Mouse (Mus musculus) heart, postnatal 0 days (tissue): ENCODE data around the gene Pla2g2c. TPM values are rescaled to one million over a fixed set of nuclear protein-coding genes. Genes with fewer than 3 reads are reported as not detected.

Source experiments
- ATAC-seq: fragments of 200-750 bp; cut with Nextera tagmentation; 2 replicates; pipeline ENCODE4 v1.8.0; 2017; ENCODE audit warnings: low read depth, moderate number of reproducible peaks, moderate library complexity; ENCODE audit not compliant: insufficient read depth
- DNase-seq: peaks from one replicate; pipeline ENCODE4 v3.0.0-alpha.2; 2016; ENCODE audit warnings: low spot score
- H3K27ac ChIP-seq: fragments of 300-500 bp; sonication (generic); 2 replicates; pipeline ENCODE4 v1.5.1; 2014; ENCODE audit warnings: low read depth, mild to moderate bottlenecking
- H3K27me3 ChIP-seq: fragments of 300-500 bp; sonication (generic); 2 replicates; pipeline ENCODE4 v1.6.1; 2014; ENCODE audit warnings: low read length, mixed read lengths; ENCODE audit not compliant: control insufficient read depth, insufficient read depth
- H3K36me3 ChIP-seq: fragments of 300-500 bp; sonication (generic); replicated peaks from 2 replicates; pipeline ENCODE4 v1.6.1; 2014; ENCODE audit warnings: low read length, mixed read lengths; ENCODE audit not compliant: control insufficient read depth, insufficient read depth
- H3K4me1 ChIP-seq: fragments of 300-500 bp; sonication (generic); 2 replicates; pipeline ENCODE4 v1.6.1; 2014; ENCODE audit warnings: antibody characterized with exemption; ENCODE audit not compliant: control insufficient read depth, insufficient read depth
- H3K4me2 ChIP-seq: fragments of 300-500 bp; sonication (generic); 2 replicates; pipeline ENCODE4 v1.6.1; 2014; ENCODE audit warnings: low read depth, mild to moderate bottlenecking, low read length, moderate library complexity
- H3K4me3 ChIP-seq: fragments of 300-500 bp; sonication (generic); 2 replicates; pipeline ENCODE4 v1.5.1; 2014; ENCODE audit warnings: low read depth, low read length
- H3K9ac ChIP-seq: fragments of 300-500 bp; sonication (generic); replicated peaks from 2 replicates; pipeline ENCODE4 v1.6.1; 2014; ENCODE audit warnings: low read depth, low read length, mixed read lengths
- H3K9me3 ChIP-seq: fragments of 300-500 bp; sonication (generic); replicated peaks from 2 replicates; pipeline ENCODE4 v1.6.1; 2016; ENCODE audit warnings: low read length; ENCODE audit not compliant: control insufficient read depth
- CTCF ChIP-seq: IDR thresholded peaks from 2 replicates; pipeline ENCODE4 v1.5.1; 2016; ENCODE audit warnings: antibody characterized with exemption, control low read depth, low read depth
- EP300 ChIP-seq: IDR thresholded peaks from 2 replicates; pipeline ENCODE4 v1.6.1; 2016; ENCODE audit warnings: antibody characterized with exemption, low read depth
- WGBS: fragments of 180-500 bp; shearing (Covaris S2); extraction: QIAGEN DNeasy Blood & Tissue Kit; methylation state at CpG from one replicate; pipeline ENCODE4 v1.1.7; 2014; 5-methylcytosine and 5-hydroxymethylcytosine counted together
- polyA plus RNA-seq: library from polyadenylated mRNA; unstranded; fragments of >200 nt; fragmentation: Nextera tagmentation; extraction: Ambion mirVana; gene quantifications from 2 replicates; pipeline ENCODE4 v1.2.1, GENCODE M21; 2015
- total RNA-seq: library from RNA; depleted of rRNA; stranded (reverse); fragments of >200 nt; gene quantifications from 2 replicates; pipeline ENCODE4 v1.2.3, GENCODE M21; 2014; ENCODE audit warnings: low replicate concordance

Gene Pla2g2c
- total and polyA plus RNA-seq, 2 experiments from 2014 or later: 0.27 TPM; not detected in 1

DNA sequence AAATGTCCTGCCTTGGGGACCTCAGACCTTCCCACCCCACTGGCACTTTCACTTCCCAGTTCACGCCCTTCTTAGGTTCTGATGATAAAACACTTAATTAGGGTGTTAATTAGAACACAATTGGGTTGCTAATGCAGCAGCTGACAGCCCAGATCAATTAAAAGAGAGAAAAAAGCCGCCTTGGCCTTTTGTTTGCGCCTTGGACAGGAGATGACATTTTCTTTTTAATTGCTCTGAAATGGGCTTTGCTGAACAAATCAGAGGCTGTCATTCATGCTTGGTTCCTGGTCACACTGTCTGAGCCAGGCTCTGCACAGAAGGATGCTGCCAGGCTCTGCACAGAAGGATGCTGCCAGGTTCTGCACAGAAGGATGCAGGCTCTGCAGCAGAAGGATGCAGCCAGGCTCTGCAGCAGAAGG, 35.5 kb upstream of the Pla2g2c start:
- peaks cover 52% of the 10 kb centered on the region for H3K27me3 ChIP-seq

DNA sequence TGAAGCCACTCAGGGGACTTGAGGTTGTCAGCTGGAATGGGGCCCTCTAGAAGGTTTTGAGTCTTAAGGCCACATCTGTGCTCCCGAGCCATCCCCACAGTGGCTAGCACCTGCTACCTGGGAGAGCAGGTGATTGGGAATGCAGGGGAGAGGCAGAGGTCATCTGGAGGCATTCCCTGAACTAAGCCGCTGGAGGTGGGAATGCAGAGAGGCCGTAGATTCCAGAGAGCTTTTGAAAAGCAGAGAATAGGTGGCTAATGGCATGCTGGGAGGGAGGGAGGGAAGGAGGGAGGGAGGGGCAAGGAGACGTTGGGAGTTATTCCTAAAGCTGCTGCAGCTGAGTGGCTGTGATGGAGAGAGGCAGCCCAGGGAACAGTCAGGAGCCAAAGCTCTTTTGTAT, 34.0 kb upstream of the Pla2g2c start:
- 6% methylated on average over 4 of the region's 4 CpGs for WGBS
- H3K9me3 ChIP-seq: no peaks in the 10 kb centered on the region
- no peaks in the 10 kb centered on the region for H3K36me3 ChIP-seq
- TF ChIP-seq EP300 (no peak), CTCF (no peak)
- ATAC-seq: no peak
- no peak overlapping the region for H3K4me2 ChIP-seq
- DNase-seq: no peak
- H3K27ac ChIP-seq: no peak overlapping the region
- H3K9ac ChIP-seq: no peak overlapping the region
- H3K4me3 ChIP-seq: no peak overlapping the region
- peaks cover 60% of the 10 kb centered on the region for H3K27me3 ChIP-seq
- H3K4me1 ChIP-seq: no peaks in the 10 kb centered on the region

More for the DNA sequence above, 35.5 kb upstream of the Pla2g2c start:
- no peak overlapping the region for H3K4me3 ChIP-seq
- no peak overlapping the region for H3K27ac ChIP-seq
- H3K4me2 ChIP-seq: no peak overlapping the region
- no peak for TF ChIP-seq CTCF
- TF ChIP-seq EP300: no peak
- ATAC-seq (no peak), DNase-seq (no peak)
- no peak overlapping the region for H3K9ac ChIP-seq
- WGBS: 21% methylated on average over 3 of the region's 3 CpGs
- H3K4me1 ChIP-seq: no peaks in the 10 kb centered on the region
- H3K9me3 ChIP-seq: no peaks in the 10 kb centered on the region
- H3K36me3 ChIP-seq: no peaks in the 10 kb centered on the region

DNA sequence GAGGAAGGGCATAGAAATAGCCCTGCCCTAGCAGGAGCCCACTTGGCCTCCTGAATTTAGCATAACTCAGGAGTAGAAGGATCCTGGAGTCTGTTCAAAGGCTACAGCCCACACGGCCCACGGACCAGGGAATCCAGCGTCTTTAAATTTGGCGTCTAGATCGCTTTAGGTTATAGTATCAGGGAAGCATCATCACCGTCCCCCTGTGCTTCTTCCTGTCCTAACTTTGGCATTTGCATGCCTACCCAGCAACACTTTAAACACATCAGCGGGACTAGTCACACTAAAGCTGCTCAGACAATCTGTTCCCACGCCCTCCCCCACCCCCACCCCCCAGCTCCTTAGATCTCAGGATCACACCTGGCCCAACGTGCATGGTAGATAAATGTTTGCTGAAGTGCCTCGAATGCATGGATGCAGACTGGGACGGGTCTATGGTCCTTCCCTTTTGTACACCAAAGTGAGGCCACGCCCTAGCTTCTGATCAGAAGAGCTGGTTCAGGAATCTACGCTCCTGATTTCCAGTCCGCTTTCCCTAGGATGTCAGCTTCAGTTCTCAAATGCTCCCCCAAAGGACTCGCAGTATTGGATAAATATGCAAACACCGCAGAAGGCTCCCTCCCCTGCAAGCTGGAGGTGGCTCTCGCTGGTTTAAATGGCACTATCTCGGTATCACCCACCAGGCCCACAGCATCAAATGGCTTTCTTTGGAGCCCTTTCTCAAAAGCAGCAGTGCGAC, 33.0 kb upstream of the Pla2g2c start:
- no peak for ATAC-seq
- no peak for TF ChIP-seq CTCF
- no peak for TF ChIP-seq EP300
- no peaks in the 10 kb centered on the region for H3K9me3 ChIP-seq

DNA sequence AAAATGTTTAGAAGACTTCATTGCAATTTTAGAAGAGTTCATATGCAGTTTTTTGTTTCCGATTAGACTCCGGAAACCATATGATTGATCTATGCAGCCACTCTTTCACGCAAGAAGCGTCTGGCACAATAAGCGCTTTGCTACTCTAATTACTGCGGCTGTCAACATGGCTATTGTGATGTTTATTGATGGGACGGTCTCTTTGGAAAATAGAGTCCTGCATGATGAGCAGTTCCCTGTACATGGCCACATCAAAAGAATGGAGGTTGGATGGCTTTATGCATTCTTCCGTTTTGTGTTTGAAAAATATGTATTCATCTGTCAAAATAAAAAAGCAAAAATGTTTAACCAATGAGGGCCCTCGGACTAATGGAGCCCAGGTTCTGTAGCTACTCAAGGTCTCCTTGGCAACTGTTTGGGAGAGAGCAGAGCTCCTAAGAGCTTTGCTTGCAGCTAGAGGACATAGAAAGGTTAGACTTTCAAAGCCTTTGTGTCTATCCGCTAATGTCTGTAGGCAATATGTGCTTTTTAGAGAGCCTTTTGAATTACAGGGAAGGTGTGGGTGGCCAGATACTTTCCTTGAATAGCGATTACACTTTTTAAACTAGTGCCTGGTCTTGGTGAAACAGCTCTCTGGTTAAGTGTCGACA, 31.4 kb upstream of the Pla2g2c start:
- 63% methylated on average over 12 of the region's 12 CpGs for WGBS
- H3K27me3 ChIP-seq: peaks cover 68% of the 10 kb centered on the region
- H3K36me3 ChIP-seq: no peaks in the 10 kb centered on the region
- no peak overlapping the region for H3K4me2 ChIP-seq
- ATAC-seq: no peak
- no peak overlapping the region for H3K9ac ChIP-seq
- H3K27ac ChIP-seq: no peak overlapping the region
- H3K4me3 ChIP-seq: no peak overlapping the region
- DNase-seq: no peak
- no peaks in the 10 kb centered on the region for H3K9me3 ChIP-seq
- TF ChIP-seq CTCF: no peak
- no peak for TF ChIP-seq EP300
- no peaks in the 10 kb centered on the region for H3K4me1 ChIP-seq

More for the DNA sequence above, 33.0 kb upstream of the Pla2g2c start:
- Histone ChIP-seq H3K9ac (no peak overlapping the region), H3K27me3 (peaks cover 65% of the 10 kb centered on the region), H3K4me2 (no peak overlapping the region), H3K4me1 (no peaks in the 10 kb centered on the region), H3K27ac (no peak overlapping the region), H3K4me3 (no peak overlapping the region), H3K36me3 (no peaks in the 10 kb centered on the region)
- 11% methylated on average over 19 of the region's 19 CpGs for WGBS
- DNase-seq: no peak

DNA sequence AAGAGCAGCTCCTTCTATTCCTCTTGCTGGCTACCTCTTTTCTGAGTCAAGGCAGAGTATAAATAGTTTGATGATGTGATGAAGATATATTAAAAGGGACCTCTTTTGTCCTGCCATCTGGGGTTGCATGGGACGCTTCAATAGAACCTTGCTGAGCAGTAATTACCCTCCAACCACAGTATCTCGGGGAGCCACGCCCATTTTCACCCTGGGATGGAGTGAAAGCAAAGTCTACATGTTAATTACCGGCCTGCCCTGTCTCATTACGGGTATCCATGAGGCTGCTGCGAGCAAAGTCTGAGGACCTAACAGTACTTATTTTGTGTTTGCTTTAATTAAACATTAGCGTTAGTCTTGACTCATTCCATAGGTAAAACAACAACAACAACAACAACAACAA, 27.9 kb upstream of the Pla2g2c start:
- TF ChIP-seq CTCF (no peak), EP300 (no peak)
- no peak overlapping the region for H3K4me3 ChIP-seq
- H3K4me2 ChIP-seq: no peak overlapping the region
- H3K36me3 ChIP-seq: no peaks in the 10 kb centered on the region
- 41% methylated on average over 7 of the region's 7 CpGs for WGBS
- no peaks in the 10 kb centered on the region for H3K4me1 ChIP-seq
- no peak overlapping the region for H3K27ac ChIP-seq
- DNase-seq (no peak), ATAC-seq (no peak)
- H3K9me3 ChIP-seq: no peaks in the 10 kb centered on the region
- no peak overlapping the region for H3K9ac ChIP-seq
- peaks cover 44% of the 10 kb centered on the region for H3K27me3 ChIP-seq
